Mouse (Mus musculus): ENCODE results near the gene Kars.

DNA sequence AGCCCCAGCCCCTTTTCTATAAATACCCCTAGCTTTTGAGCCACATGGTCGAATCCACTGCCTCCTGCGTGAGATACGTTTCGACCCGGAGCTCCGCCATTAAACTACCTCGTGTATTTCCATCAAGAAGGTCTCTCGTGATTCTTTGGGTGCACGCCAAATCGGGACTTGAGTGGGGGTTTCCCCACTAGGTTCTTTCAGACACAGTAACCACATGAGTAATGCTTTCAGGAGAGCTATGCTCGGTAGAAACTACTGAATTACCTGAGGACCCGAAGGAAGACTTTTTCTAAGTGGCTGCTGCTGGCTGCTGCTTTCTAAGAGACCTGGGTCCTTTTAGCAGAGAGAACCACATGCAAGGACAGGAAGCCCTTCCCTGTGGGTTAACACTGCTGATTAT, 37.0 kb downstream of the Kars start:
- TF ChIP-seq EP300 (IDR thresholded peaks at IDR 0.05; ENCODE audit: low read depth) (no peak), CTCF (IDR thresholded peaks at IDR 0.05; ENCODE audit: low read depth) (no peak)
